Mouse (Mus musculus): ENCODE data around the gene Sh3kbp1. TPM values are rescaled to one million over a fixed set of nuclear protein-coding genes. Genes with fewer than 3 reads are reported as not detected.
"Not testable (repeated sequence)": the region's sequence is repeated elsewhere in the genome, so short reads cannot be mapped to it uniquely, and the experiment has no call there.

Gene Sh3kbp1
- total RNA-seq (2021): 10 to 100 TPM; 11.2 to 36.5 TPM
- long read RNA-seq, experiment 1, full-length matches to known transcripts: 21 of 32 reads
- long read RNA-seq, experiment 1, partial matches to known transcripts: 4 of 32 reads
- long read RNA-seq, experiment 1, other reads (novel, unspliced or antisense): 7 of 32 reads
- long read RNA-seq, experiment 2, full-length matches to known transcripts: 8 of 16 reads
- long read RNA-seq, experiment 2, partial matches to known transcripts: 2 of 16 reads
- long read RNA-seq, experiment 2, other reads (novel, unspliced or antisense): 6 of 16 reads

DNA sequence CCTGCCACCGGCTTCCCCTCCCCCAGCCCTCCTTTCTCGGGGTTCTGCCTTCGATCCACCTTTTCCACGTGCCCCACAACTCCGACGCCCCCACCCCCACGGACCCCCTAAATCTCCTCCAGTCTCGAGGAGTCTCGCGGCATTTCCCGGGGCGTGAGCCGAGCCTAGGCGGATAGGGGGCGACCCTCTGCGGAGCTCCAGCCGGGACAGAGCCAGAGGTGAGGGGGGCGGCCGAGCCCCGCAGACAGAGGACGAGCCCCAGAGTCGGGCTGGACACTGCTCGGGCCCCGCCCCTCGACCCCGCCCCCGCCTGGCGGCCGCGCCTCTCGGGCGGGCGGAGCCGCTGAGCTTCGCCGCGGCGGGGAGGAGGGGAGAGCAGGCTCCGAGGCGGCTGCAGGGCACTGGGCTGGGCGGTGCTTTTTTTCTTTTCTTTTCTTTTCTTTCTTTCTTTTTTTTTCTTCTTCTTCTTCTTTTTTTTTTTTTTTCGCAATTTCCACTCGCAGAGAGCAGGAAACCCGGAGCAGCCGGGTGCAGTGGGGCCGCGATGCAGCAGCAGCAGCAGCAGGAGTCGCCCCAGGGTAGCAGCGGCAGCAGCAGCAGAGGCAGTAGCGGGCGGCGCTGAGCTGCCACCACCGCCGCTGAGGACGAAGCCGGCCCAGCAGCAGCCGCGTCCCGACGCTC, at the start of gene Sh3kbp1:
Gene Sh3kbp1 (plus strand): TSS at position 366 of the 681 bp plus-strand sequence.
- intact Hi-C loops (cut with DNase I): loop anchor here (2.0 to 10.0 kb wide), 3 partner anchors 95 to 336 kb away; no protein-coding TSS in a partner anchor
- Histone ChIP-seq H3K4me3 (peak within 1 kb of the TSS; percentile 82), H3K27ac (peak within 1 kb of the TSS; percentile 74)
- TF ChIP-seq CTCF (IDR thresholded peaks at IDR 0.05): peak; percentile 48
- DNase-seq: peak; percentile 83

DNA sequence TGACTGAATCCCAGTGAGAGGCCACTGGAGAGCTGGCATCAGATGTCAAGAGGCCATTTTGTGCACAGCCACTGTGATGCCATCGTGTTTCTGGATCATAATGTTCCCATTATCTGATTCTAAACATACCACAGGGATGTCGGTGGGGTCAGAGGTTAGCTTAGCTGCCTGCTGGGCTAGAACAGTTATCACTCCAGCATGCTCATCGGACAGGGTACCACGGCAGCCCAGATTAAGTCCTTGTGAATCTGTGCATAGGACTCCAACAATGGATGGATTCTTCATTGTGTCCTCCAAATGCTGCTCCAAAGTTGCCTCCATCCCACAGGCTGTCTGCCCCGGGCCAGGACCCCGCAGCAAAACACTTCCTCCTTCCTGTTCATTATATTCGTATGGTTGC, 42.3 kb upstream of the Sh3kbp1 start:
- H3K4me3 ChIP-seq; DNase-seq; intact Hi-C loops (cut with DNase I): not testable (repeated sequence)

GRCm38 (mm10) chrX:159591633-159592032, 35.4 kb upstream of the Sh3kbp1 start:
- H3K27ac ChIP-seq: no peak overlapping the region
- H3K4me3 ChIP-seq: no peak overlapping the region
- intact Hi-C loops (cut with DNase I): no loop called here
- no peak for TF ChIP-seq CTCF (IDR thresholded peaks at IDR 0.05)
- no peak for DNase-seq

More for the DNA sequence above, 42.3 kb upstream of the Sh3kbp1 start:
- H3K27ac ChIP-seq: not testable (repeated sequence)

DNA sequence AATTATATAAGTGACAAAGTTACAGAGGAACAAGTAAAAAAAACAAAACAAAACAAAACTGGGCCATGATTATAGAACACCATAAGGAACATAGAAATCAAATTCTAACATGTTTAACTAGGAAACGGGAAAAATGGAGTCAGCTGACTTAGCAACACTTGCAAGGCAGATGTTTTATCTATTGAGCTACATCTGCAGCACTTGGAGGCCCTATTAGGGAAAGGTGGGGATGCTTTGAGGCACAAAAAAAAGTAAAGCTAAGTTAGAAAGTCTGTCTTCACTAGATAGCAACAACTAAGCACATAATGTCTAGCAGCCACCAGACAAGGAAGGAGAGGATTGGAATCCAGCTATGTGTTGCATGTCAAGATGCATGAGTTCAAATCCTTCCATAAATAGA, 29.6 kb upstream of the Sh3kbp1 start:
- no peak overlapping the region for H3K4me3 ChIP-seq
- TF ChIP-seq CTCF (IDR thresholded peaks at IDR 0.05): no peak
- H3K27ac ChIP-seq: no peak overlapping the region
- DNase-seq: no peak
- intact Hi-C loops (cut with DNase I): no loop called here

GRCm38 (mm10) chrX:159604832-159605231, 22.2 kb upstream of the Sh3kbp1 start:
- TF ChIP-seq CTCF (IDR thresholded peaks at IDR 0.05): no peak
- no peak overlapping the region for H3K4me3 ChIP-seq
- intact Hi-C loops (cut with DNase I): no loop called here
- H3K27ac ChIP-seq: no peak overlapping the region
- no peak for DNase-seq

- H3K27ac ChIP-seq: no peak overlapping the region
- DNase-seq: no peak
- intact Hi-C loops (cut with DNase I): loop anchor here (2.0 kb wide), 1 partner anchor 74 kb away; no protein-coding TSS in a partner anchor
- no peak overlapping the region for H3K4me3 ChIP-seq
- peak; percentile 61 for TF ChIP-seq CTCF (IDR thresholded peaks at IDR 0.05)
These were observed 20.1 kb upstream of the Sh3kbp1 start for GRCm38 (mm10) chrX:159606936-159607335.

- DNase-seq: no peak
- H3K27ac ChIP-seq: no peak overlapping the region
- peak; percentile 53 for TF ChIP-seq CTCF (IDR thresholded peaks at IDR 0.05)
- peak overlapping the region; percentile 82 for H3K4me3 ChIP-seq
- intact Hi-C loops (cut with DNase I): loop anchor here (2.0 to 10.0 kb wide), 3 partner anchors 94 to 336 kb away; no protein-coding TSS in a partner anchor
These were observed 715 bp upstream of the Sh3kbp1 start for GRCm38 (mm10) chrX:159626208-159626906.

GRCm38 (mm10) chrX:159627588-159628566, 805 bp downstream of the Sh3kbp1 start:
- Histone ChIP-seq H3K4me3 (peak overlapping the region; percentile 82), H3K27ac (peak overlapping the region; percentile 74)
- intact Hi-C loops (cut with DNase I): loop anchor here (2.0 to 10.0 kb wide), 3 partner anchors 96 to 335 kb away; no protein-coding TSS in a partner anchor
- TF ChIP-seq CTCF (IDR thresholded peaks at IDR 0.05): no peak
- DNase-seq: peak; percentile 32

GRCm38 (mm10) chrX:159628629-159629028, 1.6 kb downstream of the Sh3kbp1 start:
- intact Hi-C loops (cut with DNase I): loop anchor here (5.0 to 10.0 kb wide), 2 partner anchors 96 to 126 kb away; no protein-coding TSS in a partner anchor
- TF ChIP-seq CTCF (IDR thresholded peaks at IDR 0.05): no peak
- no peak for DNase-seq
- Histone ChIP-seq H3K4me3 (peak overlapping the region; percentile 82), H3K27ac (no peak overlapping the region)

DNA sequence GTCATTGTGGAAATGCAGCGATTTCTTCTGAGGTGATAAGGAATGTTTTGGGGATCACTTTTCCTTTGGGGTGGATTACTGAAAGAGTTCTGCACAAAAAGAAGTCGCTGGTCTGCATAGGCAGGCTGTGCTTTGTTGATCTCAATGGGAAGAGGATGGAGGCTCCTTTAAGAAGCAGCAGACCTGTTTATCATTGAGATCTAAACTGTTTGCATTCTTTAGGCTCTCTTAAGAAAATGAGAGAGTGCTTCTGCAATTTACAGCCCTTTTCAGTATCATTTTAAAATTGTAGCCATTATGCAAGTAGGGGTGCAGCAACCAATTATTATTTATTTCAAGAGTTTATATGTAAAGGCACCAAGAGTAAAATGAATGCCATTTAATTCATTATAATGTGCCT, 2.1 kb downstream of the Sh3kbp1 start:
- no peak overlapping the region for H3K27ac ChIP-seq

GRCm38 (mm10) chrX:159638500-159639227, 11.6 kb downstream of the Sh3kbp1 start:
- TF ChIP-seq CTCF (IDR thresholded peaks at IDR 0.05): no peak
- intact Hi-C loops (cut with DNase I): no loop called here
- DNase-seq: no peak
- Histone ChIP-seq H3K27ac (no peak overlapping the region), H3K4me3 (no peak overlapping the region)

More for the DNA sequence above, 2.1 kb downstream of the Sh3kbp1 start:
- TF ChIP-seq CTCF (IDR thresholded peaks at IDR 0.05): no peak
- H3K4me3 ChIP-seq: no peak overlapping the region; the same call in 1 of the 2 replicates
- DNase-seq: no peak
- intact Hi-C loops (cut with DNase I): loop anchor here (5.0 to 10.0 kb wide), 2 partner anchors 97 to 126 kb away; no protein-coding TSS in a partner anchor
